Comparison of ENCODE assay signal across 34 mouse cellular contexts in the genomic region with DNA sequence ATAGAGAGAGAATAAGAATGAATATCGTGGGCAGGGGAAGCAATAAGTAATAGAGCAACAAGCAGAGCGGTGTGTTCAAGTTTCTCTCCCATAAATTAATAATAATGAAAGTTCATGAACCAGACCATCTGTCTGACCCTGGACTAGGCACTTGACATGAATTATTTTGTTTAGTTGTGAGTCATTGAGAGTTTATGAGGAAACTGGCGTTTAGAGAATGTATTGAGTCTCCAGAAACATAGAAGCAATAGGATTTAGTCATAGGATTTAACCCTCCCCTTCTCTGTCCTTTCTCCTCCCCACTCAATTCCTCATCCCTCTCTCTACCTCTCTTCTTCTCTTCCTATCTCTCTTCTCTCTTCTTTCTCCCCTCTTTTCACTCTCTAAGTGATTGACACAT.
"Had no signal": no experiment of that assay in that cellular context is flagged by ENCODE, and none has a peak within 500 bp of the region (broad histone marks: within the 10 kb centered on the region; RNA-seq: fewer than 3 reads in every experiment).

No protein-coding gene starts in this region.

- H3K4me1 ChIP-seq: heart, embryonic 10.5 days; heart, embryonic 12.5 days; heart, embryonic 13.5 days; heart, embryonic 15.5 days; hindbrain, embryonic 10.5 days; hindbrain, embryonic 13.5 days; hindbrain, embryonic 15.5 days; intestine, embryonic 15.5 days; kidney, embryonic 15.5 days had no signal

- H3K9me3 ChIP-seq: heart, embryonic 10.5 days; heart, embryonic 12.5 days; heart, embryonic 13.5 days; heart, embryonic 15.5 days; hindbrain, embryonic 10.5 days; hindbrain, embryonic 13.5 days; hindbrain, embryonic 15.5 days; intestine, embryonic 15.5 days; kidney, embryonic 15.5 days had no signal

- H3K4me2 ChIP-seq: heart, embryonic 11.5 days; heart, embryonic 12.5 days; heart, embryonic 13.5 days; heart, embryonic 15.5 days; hindbrain, embryonic 13.5 days; hindbrain, embryonic 14.5 days; hindbrain, embryonic 15.5 days; intestine, embryonic 15.5 days; kidney, embryonic 15.5 days had no signal

- H3K36me3 ChIP-seq: heart, embryonic 10.5 days; heart, embryonic 12.5 days; heart, embryonic 13.5 days; heart, embryonic 15.5 days; hindbrain, embryonic 10.5 days; hindbrain, embryonic 13.5 days; hindbrain, embryonic 15.5 days; intestine, embryonic 15.5 days; kidney, embryonic 15.5 days had no signal

- H3K27ac ChIP-seq: heart, embryonic 10.5 days; heart, embryonic 13.5 days; heart, embryonic 15.5 days; hindbrain, embryonic 10.5 days; hindbrain, embryonic 13.5 days; hindbrain, embryonic 14.5 days; hindbrain, embryonic 15.5 days; hindbrain, postnatal 0 days; intestine, embryonic 15.5 days; kidney, embryonic 15.5 days; kidney, postnatal 0 days; layer of hippocampus, adult 2 months had no signal

- DNase-seq: heart, postnatal 10 days; heart, postnatal 14 days; heart, postnatal 36 days; heart, postnatal 4 days; kidney, adult 11 months; kidney, adult 18-20 months; kidney, adult 2 months; kidney, adult 8-10 months; kidney, adult 9 months; kidney, postnatal 10 days; kidney, postnatal 14 days; kidney, postnatal 25 days; kidney, postnatal 36 days; kidney, postnatal 4 days; layer of hippocampus, adult 9-11 months; layer of hippocampus, postnatal 36 days had no signal

- H3K4me3 ChIP-seq: heart, embryonic 10.5 days; heart, embryonic 12.5 days; heart, embryonic 13.5 days; heart, embryonic 15.5 days; hindbrain, embryonic 10.5 days; hindbrain, embryonic 13.5 days; hindbrain, embryonic 15.5 days; intestine, embryonic 15.5 days; kidney, embryonic 15.5 days; layer of hippocampus, adult 2 months had no signal

- H3K27me3 ChIP-seq: heart, embryonic 15.5 days; hindbrain, embryonic 13.5 days; hindbrain, embryonic 15.5 days; intestine, embryonic 15.5 days; kidney, embryonic 15.5 days had no signal

- ATAC-seq: hindbrain, embryonic 16.5 days; hindbrain, postnatal 0 days; inflammation-experienced regulatory T-cells, adult 6 months; intestine, embryonic 15.5 days; intestine, embryonic 16.5 days; intestine, postnatal 0 days had no signal

- H3K9ac ChIP-seq: heart, embryonic 12.5 days; heart, embryonic 13.5 days; heart, embryonic 15.5 days; hindbrain, embryonic 13.5 days; hindbrain, embryonic 14.5 days; hindbrain, embryonic 15.5 days; intestine, embryonic 15.5 days; kidney, embryonic 15.5 days had no signal
